Mouse (Mus musculus) midbrain, embryonic 11.5 days (tissue): ENCODE data around the gene Ppp2ca. TPM values are rescaled to one million over a fixed set of nuclear protein-coding genes. Genes with fewer than 3 reads are reported as not detected.
A peak's percentile ranks its signal among the peaks of the same experiment; 100 is the strongest.
"Not testable (repeated sequence)": the region's sequence is repeated elsewhere in the genome, so short reads cannot be mapped to it uniquely, and the experiment has no call there.

Experiments
- ATAC-seq: fragments of 200-750 bp; cut with Nextera tagmentation; 2 replicates; pipeline ENCODE4 v1.8.0; 2017; ENCODE audit warnings: moderate TSS enrichment, moderate library complexity; ENCODE audit not compliant: low FRiP score
- DNase-seq: peaks from one replicate; pipeline ENCODE4 v3.0.0; 2015; ENCODE audit warnings: low spot score; ENCODE audit errors: missing footprints
- H3K27ac ChIP-seq: fragments of 300-500 bp; sonication (generic); 2 replicates; pipeline ENCODE4 v1.5.1; 2014; ENCODE audit warnings: low read depth, low read length
- H3K27me3 ChIP-seq: fragments of 300-500 bp; sonication (generic); 2 replicates; pipeline ENCODE4 v1.6.1; 2014; ENCODE audit warnings: mild to moderate bottlenecking, low read length, moderate library complexity, mixed read lengths; ENCODE audit not compliant: control insufficient read depth, insufficient read depth
- H3K36me3 ChIP-seq: fragments of 300-500 bp; sonication (generic); 2 replicates; pipeline ENCODE4 v1.6.1; 2014; ENCODE audit warnings: mild to moderate bottlenecking, low read length, moderate library complexity, mixed read lengths; ENCODE audit not compliant: control insufficient read depth, insufficient read depth
- H3K4me1 ChIP-seq: fragments of 300-500 bp; sonication (generic); 2 replicates; pipeline ENCODE4 v1.6.1; 2014; ENCODE audit warnings: low read length; ENCODE audit not compliant: control insufficient read depth, insufficient read depth
- H3K4me2 ChIP-seq: fragments of 300-500 bp; sonication (generic); 2 replicates; pipeline ENCODE4 v1.6.1; 2014; ENCODE audit warnings: mild to moderate bottlenecking, moderate library complexity
- H3K4me3 ChIP-seq: fragments of 300-500 bp; sonication (generic); 2 replicates; pipeline ENCODE4 v1.5.1; 2014; ENCODE audit warnings: low read depth, low read length
- H3K9ac ChIP-seq: fragments of 300-500 bp; sonication (generic); 2 replicates; pipeline ENCODE4 v1.6.1; 2014; ENCODE audit warnings: low read length
- H3K9me3 ChIP-seq: fragments of 300-500 bp; sonication (generic); 2 replicates; pipeline ENCODE4 v1.6.1; 2016; ENCODE audit warnings: low read length; ENCODE audit not compliant: control insufficient read depth
- WGBS: fragments of 180-500 bp; shearing (Covaris S2); extraction: QIAGEN DNeasy Blood & Tissue Kit; methylation state at CpG from one replicate; pipeline ENCODE4 v1.1.7; 2014; 5-methylcytosine and 5-hydroxymethylcytosine counted together
- microRNA-seq: library from miRNA; unstranded; fragments of <30 nt; microRNA quantifications from one replicate; pipeline ENCODE4, GENCODE M21; 2017
- polyA plus RNA-seq: library from polyadenylated mRNA; unstranded; fragments of >200 nt; fragmentation: Nextera tagmentation; extraction: Ambion mirVana; gene quantifications from 2 replicates; pipeline ENCODE4 v1.2.1, GENCODE M21; 2014

Gene Ppp2ca
- polyA plus RNA-seq, 1 experiment from 2014 or later: 133 TPM

- H3K27ac ChIP-seq, H3K4me1 ChIP-seq, H3K27me3 ChIP-seq, H3K4me3 ChIP-seq, H3K9me3 ChIP-seq, H3K36me3 ChIP-seq, H3K9ac ChIP-seq, ATAC-seq, H3K4me2 ChIP-seq, DNase-seq: not testable (repeated sequence)
- 67% methylated on average over 1 of the region's 1 CpGs for WGBS
Observed at GRCm38 (mm10) chr11:52145428-52145827, 46.9 kb downstream of the Ppp2ca start, which contains the start of gene Olfr1373. Olfr1373 (minus strand) TSS chr11:52145528.

- DNase-seq (no peak), ATAC-seq (no peak)
- no peak overlapping the region for H3K4me2 ChIP-seq
- no peak overlapping the region for H3K27ac ChIP-seq
- H3K9ac ChIP-seq: no peak overlapping the region
- no peaks in the 10 kb centered on the region for H3K36me3 ChIP-seq
- peaks cover 11% of the 10 kb centered on the region for H3K27me3 ChIP-seq
- no peak overlapping the region for H3K4me3 ChIP-seq
- whole genome bisulfite sequencing: 37% methylated on average over 10 of the region's 10 CpGs
- H3K4me1 ChIP-seq: no peaks in the 10 kb centered on the region
- no peaks in the 10 kb centered on the region for H3K9me3 ChIP-seq
Observed at GRCm38 (mm10) chr11:52163926-52164325, 65.4 kb downstream of the Ppp2ca start.

GRCm38 (mm10) chr11:52167126-52167525 is 68.6 kb downstream of the Ppp2ca start:
- no peak overlapping the region for H3K27ac ChIP-seq
- H3K36me3 ChIP-seq: no peaks in the 10 kb centered on the region
- peak; percentile 91 for DNase-seq
- no peak overlapping the region for H3K9ac ChIP-seq
- no peaks in the 10 kb centered on the region for H3K4me1 ChIP-seq
- H3K4me2 ChIP-seq: no peak overlapping the region; the same call in 1 of the 2 replicates
- WGBS: under 1% methylated on average over 21 of the region's 21 CpGs
- no peaks in the 10 kb centered on the region for H3K9me3 ChIP-seq
- ATAC-seq: no peak
- H3K27me3 ChIP-seq: peaks cover 14% of the 10 kb centered on the region
- H3K4me3 ChIP-seq: no peak overlapping the region

GRCm38 (mm10) chr11:52167901-52168302 is 69.4 kb downstream of the Ppp2ca start:
- Histone ChIP-seq H3K4me2 (peak overlapping the region; percentile 61), H3K9ac (peak overlapping the region; percentile 40; the same call in 1 of the 2 replicates), H3K4me3 (peak overlapping the region; percentile 32), H3K27me3 (peaks cover 14% of the 10 kb centered on the region)
- H3K4me1 ChIP-seq, H3K36me3 ChIP-seq, H3K27ac ChIP-seq, H3K9me3 ChIP-seq: not testable (repeated sequence)
- WGBS: 1% methylated on average over 29 of the region's 42 CpGs
- DNase-seq (peak; percentile 93), ATAC-seq (peak; percentile 84)

GRCm38 (mm10) chr11:52168461-52168860 is 70.0 kb downstream of the Ppp2ca start:
- DNase-seq: peak; percentile 91
- Histone ChIP-seq H3K4me2 (peak overlapping the region; percentile 61), H3K4me3 (peak overlapping the region; percentile 32), H3K4me1 (no peaks in the 10 kb centered on the region), H3K36me3 (no peaks in the 10 kb centered on the region), H3K27ac (no peak overlapping the region), H3K9ac (no peak overlapping the region), H3K9me3 (no peaks in the 10 kb centered on the region), H3K27me3 (peaks cover 14% of the 10 kb centered on the region)
- ATAC-seq: no peak
- WGBS: 27% methylated on average over 12 of the region's 12 CpGs

Small RNA genes lying within 50 kb of the gene (microRNA-seq; reads per million reads assigned to microRNA genes)
- gene Gm24157 (2.3 reads per million, percentile 6 among the genes with 10 or more reads in this experiment), gene Mir3061 (25.4 reads per million, percentile 39 among the genes with 10 or more reads in this experiment)

Other genes starting within 250 kb of the Ppp2ca start
- gene Jade2, start 241.0 kb upstream of the Ppp2ca start, polyA plus RNA-seq: 0.20 and 0.22 TPM in 2 replicates
- 141 and 142 TPM in 2 replicates for gene Cdkn2aipnl, start 131.0 kb upstream of the Ppp2ca start, polyA plus RNA-seq
- gene Ube2b, start 97.9 kb upstream of the Ppp2ca start, polyA plus RNA-seq: 192 and 214 TPM in 2 replicates
- 11.0 and 16.6 TPM in 2 replicates for gene Cdkl3, start 94.5 kb upstream of the Ppp2ca start, polyA plus RNA-seq
- not detected in 2 replicates for gene Olfr1373, start 46.8 kb downstream of the Ppp2ca start, polyA plus RNA-seq
- not detected in 2 replicates for gene Olfr1371, start 115.3 kb downstream of the Ppp2ca start, polyA plus RNA-seq
- 1,013 and 1,113 TPM in 2 replicates for gene Skp1a, start 133.3 kb downstream of the Ppp2ca start, polyA plus RNA-seq
- 8.0 and 10.7 TPM in 2 replicates for gene Tcf7, start 184.3 kb downstream of the Ppp2ca start, polyA plus RNA-seq